Mouse (Mus musculus): ENCODE measurements at regions not wholly inside any gene's neighbourhood (a gene's known extent, or its start where the extent isn't known, plus 50 kb on each side); places are given as distances from the start of the nearest gene placed in this dataset.

DNA sequence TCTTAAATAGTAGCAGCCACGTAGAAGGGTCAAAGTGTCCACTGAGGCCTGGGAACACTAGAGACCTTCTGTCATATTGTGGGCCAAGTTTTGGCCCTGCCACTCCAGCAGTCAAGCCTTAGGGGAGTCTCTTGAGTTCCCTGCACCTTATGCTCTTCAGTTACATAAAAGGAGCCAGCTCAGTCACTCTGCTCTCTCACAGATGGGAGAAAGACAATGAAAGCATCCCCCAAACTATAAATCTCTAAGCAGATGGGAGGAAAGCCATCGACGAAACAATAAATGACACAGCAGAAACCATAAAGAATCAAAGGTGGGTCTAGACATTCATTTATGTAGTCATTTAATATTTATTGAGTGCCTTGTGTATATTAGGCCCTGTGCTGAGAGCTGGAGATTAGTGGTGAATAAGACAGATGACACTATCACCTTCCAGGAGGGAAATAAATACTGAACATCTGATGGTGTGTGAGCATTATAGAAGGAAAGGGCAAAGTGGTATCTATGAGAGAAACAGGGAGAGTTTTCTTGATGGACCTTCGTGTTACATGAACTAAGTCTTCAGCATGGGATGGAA, 137.5 kb upstream of the Synpr start:
- no peak for DNase-seq

- no peak for DNase-seq
Observed at GRCm38 (mm10) chr14:13149617-13150016, 135.0 kb upstream of the Synpr start.

DNA sequence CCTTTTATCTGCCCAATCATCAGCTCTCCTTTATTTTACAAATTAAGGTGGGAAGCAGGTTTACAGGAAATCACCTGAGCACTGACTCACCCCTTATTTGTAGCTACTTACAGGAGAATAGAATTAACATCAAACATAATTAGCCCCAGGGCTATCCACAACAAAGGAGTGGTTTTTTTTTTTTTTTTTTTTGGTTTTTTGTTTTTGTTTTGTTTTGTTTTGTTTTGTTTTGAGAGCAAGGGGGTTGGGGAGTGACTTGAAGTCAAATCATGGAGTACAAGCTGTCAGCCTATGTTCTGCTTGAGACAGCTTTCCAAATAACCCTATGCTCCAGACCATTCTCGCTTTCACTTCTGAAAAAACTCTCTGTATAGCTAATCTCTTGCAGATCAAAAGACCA, 132.9 kb upstream of the Synpr start:
- no peak for DNase-seq

- DNase-seq: no peak
Observed at GRCm38 (mm10) chr14:13176149-13176548, 108.4 kb upstream of the Synpr start.

DNA sequence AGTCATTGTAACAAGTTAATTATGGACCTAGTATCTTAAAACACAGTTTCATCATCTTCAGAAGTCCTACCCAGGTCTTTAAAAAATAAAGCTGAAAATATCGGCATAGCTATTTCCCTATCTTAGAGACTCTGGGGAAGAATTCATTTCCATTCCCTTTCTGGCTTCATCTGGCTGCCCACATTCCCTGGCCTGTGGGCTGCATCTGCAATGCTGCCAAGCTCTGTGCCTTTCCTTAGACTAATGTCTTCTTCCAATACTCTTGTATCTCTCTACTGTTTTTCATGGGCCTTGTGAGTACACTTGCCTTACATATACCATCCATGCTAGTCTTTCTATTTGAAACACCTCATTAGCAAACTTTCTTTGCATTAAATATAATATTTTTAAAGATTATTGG, 106.7 kb upstream of the Synpr start:
- DNase-seq: no peak

- no peak for DNase-seq
Observed at GRCm38 (mm10) chr14:13190801-13191200, 93.8 kb upstream of the Synpr start.

GRCm38 (mm10) chr14:13192746-13193145, 91.8 kb upstream of the Synpr start:
- no peak for DNase-seq

- DNase-seq: no peak
Observed at GRCm38 (mm10) chr14:13197330-13197892, 87.2 kb upstream of the Synpr start.

DNA sequence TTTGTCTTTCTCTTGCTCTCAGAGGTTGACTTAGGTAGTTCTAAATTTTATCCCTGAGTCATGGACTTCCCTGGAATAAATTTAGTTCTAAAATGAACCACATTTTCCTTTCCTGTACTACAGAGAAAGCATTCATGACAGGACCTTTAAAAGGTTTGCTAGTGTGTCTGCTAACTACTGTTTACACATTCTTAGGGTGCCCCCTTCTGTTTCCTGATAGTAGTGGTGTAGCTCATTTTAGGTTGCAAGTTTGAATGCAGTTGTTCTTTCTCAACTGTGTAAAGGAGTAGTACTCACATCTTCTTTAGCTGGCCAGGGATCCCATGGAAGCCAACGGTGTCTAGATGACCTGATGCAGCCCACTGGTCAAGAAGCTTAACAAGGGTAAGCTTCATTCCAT, 86.1 kb upstream of the Synpr start:
- DNase-seq: peak; percentile 66 to 78

DNA sequence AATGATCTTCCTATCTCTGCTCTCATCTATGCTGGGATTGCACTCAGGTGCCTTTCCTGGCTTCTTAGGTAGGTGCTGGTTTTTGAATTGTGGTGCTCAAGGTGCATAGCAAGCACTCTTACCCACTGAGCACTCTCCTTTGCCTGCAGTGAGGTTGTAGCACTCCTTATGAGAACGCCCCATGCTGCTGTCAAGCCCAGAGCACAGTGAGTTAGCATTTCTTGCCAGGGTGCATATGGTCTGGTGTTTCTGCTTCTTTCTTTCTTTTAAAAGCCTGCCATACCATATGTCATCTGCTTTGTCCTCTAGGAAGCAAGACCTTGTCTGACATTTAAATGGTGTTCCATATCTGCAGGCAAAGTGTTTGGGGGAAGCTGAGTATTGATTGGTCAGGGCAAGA, 71.9 kb upstream of the Synpr start:
- peak in 1 of 2 experiments; percentile 14 for DNase-seq
